ENCODE assay signal across 8 mouse cellular contexts in the genomic region with DNA sequence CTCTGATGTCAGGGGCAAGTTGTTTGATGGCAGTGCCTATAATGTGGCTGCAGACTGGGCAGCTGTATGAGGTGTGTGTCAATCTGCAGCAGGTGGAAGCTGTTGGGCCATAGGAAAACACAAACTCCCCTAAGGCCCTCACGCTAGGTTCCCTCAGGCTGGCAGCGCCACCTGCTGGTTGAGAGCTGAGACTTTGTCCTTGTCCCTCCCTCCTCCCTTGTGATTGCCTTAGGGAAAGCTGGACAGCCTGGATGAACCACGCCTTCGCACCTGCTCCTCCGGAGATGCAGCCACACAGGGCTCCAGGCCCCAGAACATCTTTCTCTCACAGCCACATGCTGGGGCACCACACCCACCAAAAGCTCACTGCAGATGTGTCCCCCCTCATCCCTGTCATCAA. TPM values are rescaled to one million over a fixed set of nuclear protein-coding genes. Genes with fewer than 3 reads are reported as not detected.
DNase-seq lines count a peak whose midpoint lies in the region.
"Had no signal": no experiment of that assay in that cellular context is flagged by ENCODE, and none has a peak within 500 bp of the region (broad histone marks: within the 10 kb centered on the region; RNA-seq: fewer than 3 reads in every experiment).

No protein-coding gene starts in this region.

- DNase-seq in CD4-positive helper T cell, adult 2 months (ENCODE audit: low read depth, low spot score) = peak; percentile 34
- peak; percentile 82 for DNase-seq in NIH3T3 (ENCODE audit: low read depth)
- peak; percentile 93 to 95 for DNase-seq in cerebellum, postnatal 10 days
- DNase-seq in gastrocnemius, postnatal 10 days = peak; percentile 81
- DNase-seq in kidney, postnatal 36 days = peak; percentile 48 to 89
- DNase-seq in lung, postnatal 36 days = peak; percentile 62
- peak; percentile 34 for DNase-seq in spleen, adult 12 weeks (ENCODE audit: low spot score)

RNA-seq across cellular contexts. Expression of a gene that starts 3.5 kb away (rescaled TPM):
- total RNA-seq in gastrocnemius, postnatal 10 days (2021) = 1 to 10 TPM; 1.2 to 2.0 TPM

RNA-seq across cellular contexts. Expression of a gene that starts 19.0 kb away (rescaled TPM):
- not detected for total RNA-seq in gastrocnemius, postnatal 10 days (2021)
- total RNA-seq: hematopoietic stem cell, adult 5-6 weeks had no signal

RNA-seq across cellular contexts. Expression of a gene that starts 26.7 kb away (rescaled TPM):
- total RNA-seq in gastrocnemius, postnatal 10 days (2021) = 1 to 10 TPM; 4.2 to 7.0 TPM

RNA-seq across cellular contexts. Expression of a gene that starts 27.6 kb away (rescaled TPM):
- total RNA-seq in gastrocnemius, postnatal 10 days (2021) = not detected
- total RNA-seq: hematopoietic stem cell, adult 5-6 weeks had no signal

RNA-seq across cellular contexts. Expression of a gene that starts 47.0 kb away (rescaled TPM):
- total RNA-seq in gastrocnemius, postnatal 10 days (2021) = under 1 TPM; 0.45 to 0.52 TPM

Comparison
In these comparisons a context has a peak if more than half of its experiments do, and no peak if none do; other contexts are left out.
1. Peak in every context shown above with its lines: DNase-seq.
2. DNase-seq: peak in every context shown above with its lines; median percentile 94 in cerebellum, postnatal 10 days; 82 in NIH3T3; 81 in gastrocnemius, postnatal 10 days; 68 in kidney, postnatal 36 days; 62 in lung, postnatal 36 days; 34 in CD4-positive helper T cell, adult 2 months; 34 in spleen, adult 12 weeks.